Mouse (Mus musculus): ENCODE results near the gene Txnrd3.
A peak's percentile ranks its signal among the peaks of the same experiment; 100 is the strongest.

Gene Txnrd3

GRCm38 (mm10) chr6:89643798-89644270 is at the start of gene Txnrd3:
Gene Txnrd3 (plus strand): TSS chr6:89643988.
- peak; percentile 41 for DNase-seq (ENCODE audit: extremely low spot score, low read depth, low spot score)

- DNase-seq (ENCODE audit: extremely low spot score, low read depth, low spot score): no peak
Observed at GRCm38 (mm10) chr6:89595018-89595776, 48.6 kb upstream of the Txnrd3 start, which contains the start of gene Chchd6. Gene Chchd6 (minus strand): TSS chr6:89595652.

- DNase-seq (ENCODE audit: extremely low spot score, low read depth, low spot score): no peak
Observed at GRCm38 (mm10) chr6:89595777-89596146, 48.0 kb upstream of the Txnrd3 start.

- no peak for DNase-seq (ENCODE audit: extremely low spot score, low read depth, low spot score)
Observed at GRCm38 (mm10) chr6:89596510-89596909, 47.3 kb upstream of the Txnrd3 start.

GRCm38 (mm10) chr6:89606096-89606495 is 37.7 kb upstream of the Txnrd3 start:
- DNase-seq (ENCODE audit: extremely low spot score, low read depth, low spot score): no peak

GRCm38 (mm10) chr6:89607999-89608398 is 35.8 kb upstream of the Txnrd3 start:
- DNase-seq (ENCODE audit: extremely low spot score, low read depth, low spot score): no peak

- no peak for DNase-seq (ENCODE audit: extremely low spot score, low read depth, low spot score)
Observed at GRCm38 (mm10) chr6:89613336-89614106, 30.3 kb upstream of the Txnrd3 start.

- no peak for DNase-seq (ENCODE audit: extremely low spot score, low read depth, low spot score)
Observed at GRCm38 (mm10) chr6:89614107-89614471, 29.7 kb upstream of the Txnrd3 start.

- no peak for DNase-seq (ENCODE audit: extremely low spot score, low read depth, low spot score)
Observed at GRCm38 (mm10) chr6:89614596-89615372, 29.0 kb upstream of the Txnrd3 start.

- DNase-seq (ENCODE audit: extremely low spot score, low read depth, low spot score): no peak
Observed at GRCm38 (mm10) chr6:89615373-89615755, 28.4 kb upstream of the Txnrd3 start.

GRCm38 (mm10) chr6:89622647-89623046 is 21.1 kb upstream of the Txnrd3 start:
- DNase-seq (ENCODE audit: extremely low spot score, low read depth, low spot score): no peak

GRCm38 (mm10) chr6:89628045-89628785 is 15.6 kb upstream of the Txnrd3 start:
- no peak for DNase-seq (ENCODE audit: extremely low spot score, low read depth, low spot score)

- no peak for DNase-seq (ENCODE audit: extremely low spot score, low read depth, low spot score)
Observed at GRCm38 (mm10) chr6:89631809-89632562, 11.8 kb upstream of the Txnrd3 start.

- DNase-seq (ENCODE audit: extremely low spot score, low read depth, low spot score): no peak
Observed at GRCm38 (mm10) chr6:89633115-89633514, 10.7 kb upstream of the Txnrd3 start.

- DNase-seq (ENCODE audit: extremely low spot score, low read depth, low spot score): no peak
Observed at GRCm38 (mm10) chr6:89634400-89634799, 9.4 kb upstream of the Txnrd3 start.

GRCm38 (mm10) chr6:89637977-89638376 is 5.8 kb upstream of the Txnrd3 start:
- DNase-seq (ENCODE audit: extremely low spot score, low read depth, low spot score): no peak

GRCm38 (mm10) chr6:89639025-89639424 is 4.8 kb upstream of the Txnrd3 start:
- no peak for DNase-seq (ENCODE audit: extremely low spot score, low read depth, low spot score)

- DNase-seq (ENCODE audit: extremely low spot score, low read depth, low spot score): peak; percentile 68
Observed at GRCm38 (mm10) chr6:89644271-89645075, 685 bp downstream of the Txnrd3 start.

GRCm38 (mm10) chr6:89649897-89650296 is 6.1 kb downstream of the Txnrd3 start:
- no peak for DNase-seq (ENCODE audit: extremely low spot score, low read depth, low spot score)
